Mouse (Mus musculus) intestine, embryonic 16.5 days (tissue): ENCODE measurements at regions not wholly inside any gene's neighbourhood (a gene's known extent, or its start where the extent isn't known, plus 50 kb on each side); places are given as distances from the start of the nearest gene placed in this dataset.

Experiments used
- ATAC-seq: fragments of 200-750 bp; cut with Nextera tagmentation; 2 replicates; pipeline ENCODE4 v1.8.0; 2017; ENCODE audit warnings: moderate TSS enrichment, moderate library complexity
- H3K27ac ChIP-seq: fragments of 300-500 bp; sonication (generic); 2 replicates; pipeline ENCODE4 v1.5.1; 2014; ENCODE audit warnings: mild to moderate bottlenecking, low read length
- H3K27me3 ChIP-seq: fragments of 300-500 bp; sonication (generic); replicated peaks from 2 replicates; pipeline ENCODE4 v1.6.1; 2014; ENCODE audit warnings: low read length, control low read depth, mixed read lengths; ENCODE audit not compliant: control insufficient read depth, insufficient read depth
- H3K36me3 ChIP-seq: fragments of 300-500 bp; sonication (generic); 2 replicates; pipeline ENCODE4 v1.6.1; 2014; ENCODE audit warnings: low read length, control low read depth; ENCODE audit not compliant: control insufficient read depth, insufficient read depth
- H3K4me1 ChIP-seq: fragments of 300-500 bp; sonication (generic); 2 replicates; pipeline ENCODE4 v1.6.1; 2014; ENCODE audit warnings: low read length, control low read depth, mixed read lengths; ENCODE audit not compliant: control insufficient read depth, insufficient read depth
- H3K4me2 ChIP-seq: fragments of 300-500 bp; sonication (generic); 2 replicates; pipeline ENCODE4 v1.6.1; 2014; ENCODE audit warnings: low read depth, low read length, control low read depth
- H3K4me3 ChIP-seq: fragments of 300-500 bp; sonication (generic); 2 replicates; pipeline ENCODE4 v1.5.1; 2014; ENCODE audit warnings: mild to moderate bottlenecking, low read length
- H3K9ac ChIP-seq: fragments of 300-500 bp; sonication (generic); 2 replicates; pipeline ENCODE4 v1.6.1; 2014; ENCODE audit warnings: low read depth, low read length
- H3K9me3 ChIP-seq: fragments of 300-500 bp; sonication (generic); 2 replicates; pipeline ENCODE4 v1.6.1; 2016; ENCODE audit warnings: low read length, control low read depth; ENCODE audit not compliant: control insufficient read depth
- WGBS: fragments of 180-500 bp; shearing (Covaris S2); extraction: QIAGEN DNeasy Blood & Tissue Kit; methylation state at CpG from one replicate; pipeline ENCODE4 v1.1.7; 2014; 5-methylcytosine and 5-hydroxymethylcytosine counted together

DNA sequence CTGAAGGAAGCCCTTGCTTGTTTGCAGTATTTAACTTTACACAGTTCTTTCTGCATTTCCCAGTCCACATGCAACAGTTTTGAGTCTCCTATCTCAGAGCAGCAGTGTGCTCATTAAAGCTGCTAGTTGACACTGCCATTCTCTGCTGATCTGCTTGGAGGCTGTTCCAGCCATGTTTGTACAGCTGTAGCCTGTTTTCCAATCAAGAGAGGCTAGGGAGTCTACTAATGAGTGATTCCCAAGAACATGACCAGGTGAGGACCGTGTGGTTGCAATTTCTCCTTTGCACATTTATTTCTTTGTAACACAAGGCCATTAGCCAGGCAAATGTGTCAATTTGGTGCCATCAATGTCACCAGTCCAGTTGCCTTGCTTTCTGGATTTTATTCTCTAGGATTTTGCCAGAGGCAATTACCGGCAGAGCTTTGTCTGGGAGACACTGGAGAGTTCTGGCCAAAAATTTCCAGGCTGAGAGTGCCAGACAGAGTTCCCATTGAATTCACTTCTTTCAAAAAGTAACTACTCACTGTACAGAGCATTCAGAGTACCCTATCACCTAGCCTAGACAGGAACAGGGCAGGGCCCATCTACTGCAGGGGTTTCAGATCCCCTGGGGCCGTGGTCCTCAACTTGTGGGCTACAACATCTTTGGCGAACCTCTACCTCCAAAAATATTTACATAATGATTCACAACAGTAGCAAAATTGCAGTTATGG, 136.3 kb upstream of the Gm11042 start:
- no peak for ATAC-seq
- no peak overlapping the region for H3K4me3 ChIP-seq
- H3K4me1 ChIP-seq: no peaks in the 10 kb centered on the region
- no peak overlapping the region for H3K27ac ChIP-seq
- no peaks in the 10 kb centered on the region for H3K27me3 ChIP-seq
- H3K9ac ChIP-seq: no peak overlapping the region
- 69% methylated on average over 4 of the region's 4 CpGs for WGBS
- no peaks in the 10 kb centered on the region for H3K36me3 ChIP-seq
- H3K9me3 ChIP-seq: no peaks in the 10 kb centered on the region
- no peak overlapping the region for H3K4me2 ChIP-seq

DNA sequence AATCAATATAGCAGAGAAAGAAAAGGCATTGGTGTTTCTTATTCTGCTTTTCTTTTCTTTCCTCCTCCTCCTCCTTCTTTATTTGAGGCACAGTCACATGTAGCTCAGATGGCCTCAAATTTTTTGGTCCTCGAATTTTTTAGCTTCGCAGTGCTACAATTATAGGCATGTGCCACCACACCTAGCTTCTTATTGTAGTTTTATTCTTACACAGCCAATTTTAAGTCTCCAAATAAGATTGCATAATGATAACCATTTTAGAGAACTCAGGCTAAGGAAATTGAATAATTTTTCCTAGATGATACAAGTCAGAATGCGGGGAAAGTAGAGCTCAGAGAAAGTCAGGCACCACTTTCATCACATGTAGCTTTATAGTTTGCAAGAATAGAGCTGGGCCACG, 132.1 kb upstream of the Gm11042 start:
- no peak overlapping the region for H3K4me3 ChIP-seq
- no peak overlapping the region for H3K27ac ChIP-seq
- no peak for ATAC-seq
- H3K4me1 ChIP-seq: no peaks in the 10 kb centered on the region
- no peaks in the 10 kb centered on the region for H3K36me3 ChIP-seq
- no peak overlapping the region for H3K4me2 ChIP-seq
- no peak overlapping the region for H3K9ac ChIP-seq
- WGBS: 79% methylated on average over 4 of the region's 4 CpGs
- H3K9me3 ChIP-seq: no peaks in the 10 kb centered on the region
- H3K27me3 ChIP-seq: no peaks in the 10 kb centered on the region

DNA sequence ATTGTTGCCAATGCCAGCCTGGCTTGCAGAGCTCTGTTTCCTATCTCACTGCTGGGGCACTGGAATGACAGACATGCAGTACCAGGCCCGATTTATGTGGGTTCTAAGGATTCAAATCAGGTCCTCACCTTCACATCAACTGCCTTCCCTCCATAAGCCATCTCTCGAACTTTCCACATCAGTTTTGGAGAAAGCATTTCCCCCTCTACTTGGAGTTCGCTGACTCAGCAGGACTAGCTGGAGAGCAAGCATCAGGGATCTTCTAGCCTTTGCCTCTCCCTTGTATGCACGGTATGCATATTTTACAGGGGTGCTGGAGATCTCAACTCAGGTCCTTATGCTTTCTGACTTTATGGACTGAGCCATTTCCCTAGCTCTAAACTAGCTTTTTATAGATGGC, 118.7 kb upstream of the Gm11042 start:
- Histone ChIP-seq H3K4me3 (no peak overlapping the region), H3K9ac (no peak overlapping the region), H3K4me2 (no peak overlapping the region), H3K27ac (no peak overlapping the region), H3K36me3 (no peaks in the 10 kb centered on the region), H3K9me3 (no peaks in the 10 kb centered on the region), H3K27me3 (no peaks in the 10 kb centered on the region), H3K4me1 (no peaks in the 10 kb centered on the region)
- ATAC-seq: no peak
- 80% methylated on average over 4 of the region's 4 CpGs for WGBS

DNA sequence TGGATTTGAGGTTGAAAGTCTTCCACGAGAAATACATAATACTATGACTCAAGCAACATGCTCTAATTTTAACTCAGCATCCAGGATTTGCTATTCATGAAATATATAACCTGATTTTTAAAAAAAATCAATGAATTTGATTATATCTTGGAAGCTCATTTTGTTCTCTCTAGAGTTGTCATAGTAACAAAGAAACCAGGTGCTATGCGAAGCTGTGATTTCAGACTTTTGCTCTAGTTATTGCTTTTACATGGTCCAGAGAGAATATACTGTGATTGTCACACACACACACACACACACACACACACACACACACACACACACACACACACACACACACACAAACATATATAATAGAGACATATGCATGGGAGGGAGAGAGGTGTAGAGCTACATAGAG, 98.5 kb upstream of the Gm11042 start:
- 89% methylated on average over 2 of the region's 2 CpGs for WGBS
- Histone ChIP-seq H3K4me2 (no peak overlapping the region), H3K27ac (no peak overlapping the region), H3K9me3 (no peaks in the 10 kb centered on the region), H3K4me1 (no peaks in the 10 kb centered on the region), H3K36me3 (no peaks in the 10 kb centered on the region), H3K27me3 (no peaks in the 10 kb centered on the region), H3K9ac (no peak overlapping the region), H3K4me3 (no peak overlapping the region)
- no peak for ATAC-seq

DNA sequence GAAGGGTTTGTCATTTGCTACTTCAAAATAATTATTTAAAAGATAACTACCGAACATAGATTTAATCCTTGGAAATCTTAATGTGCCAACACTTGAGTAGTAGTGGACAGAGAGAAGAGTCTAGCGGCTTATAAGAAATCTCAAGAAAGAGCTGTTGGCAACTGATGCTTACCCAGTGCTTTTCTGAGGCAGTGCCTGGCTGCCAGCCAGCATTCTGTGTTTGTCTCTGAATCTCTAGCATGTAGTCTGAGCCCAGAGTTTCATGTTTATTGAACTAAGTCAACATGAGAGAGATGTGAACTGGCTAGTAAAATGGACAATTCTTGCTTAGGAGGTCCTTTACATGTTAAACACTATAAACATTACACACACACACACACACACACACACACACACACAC, 94.3 kb upstream of the Gm11042 start:
- Histone ChIP-seq H3K36me3 (no peaks in the 10 kb centered on the region), H3K4me1 (no peaks in the 10 kb centered on the region), H3K4me3 (no peak overlapping the region), H3K9me3 (no peaks in the 10 kb centered on the region), H3K9ac (no peak overlapping the region), H3K4me2 (no peak overlapping the region), H3K27me3 (no peaks in the 10 kb centered on the region), H3K27ac (no peak overlapping the region)
- 78% methylated on average over 2 of the region's 2 CpGs for WGBS
- no peak for ATAC-seq

DNA sequence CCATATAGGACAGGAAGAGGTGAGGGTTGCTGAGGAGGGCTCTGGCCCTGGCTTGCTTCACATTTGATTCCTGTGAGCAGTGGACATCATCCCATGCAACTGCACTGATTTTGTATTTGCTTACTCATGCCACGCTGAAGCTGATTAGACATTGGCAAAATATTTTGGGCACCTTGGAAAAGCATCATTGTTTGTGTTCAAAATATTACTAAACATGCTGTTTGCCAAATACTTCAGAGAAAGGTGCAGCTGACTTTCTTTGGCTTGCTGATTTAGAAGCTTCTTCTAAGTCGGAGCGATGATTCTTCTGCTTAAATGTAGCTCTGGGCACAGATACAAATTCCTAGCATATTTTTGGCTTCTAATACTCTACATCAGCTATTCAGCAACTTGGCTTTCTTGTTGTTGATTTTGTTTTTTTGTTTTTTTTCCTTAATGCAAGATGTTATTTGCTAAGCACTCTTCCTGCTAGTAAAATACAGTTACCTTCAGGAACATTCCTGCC, 91.4 kb upstream of the Gm11042 start:
- no peak overlapping the region for H3K9ac ChIP-seq
- ATAC-seq: no peak
- no peak overlapping the region for H3K4me2 ChIP-seq
- H3K36me3 ChIP-seq: no peaks in the 10 kb centered on the region
- H3K27me3 ChIP-seq: no peaks in the 10 kb centered on the region
- no peaks in the 10 kb centered on the region for H3K9me3 ChIP-seq
- WGBS: 63% methylated on average over 3 of the region's 3 CpGs
- H3K4me1 ChIP-seq: no peaks in the 10 kb centered on the region
- no peak overlapping the region for H3K4me3 ChIP-seq
- no peak overlapping the region for H3K27ac ChIP-seq

DNA sequence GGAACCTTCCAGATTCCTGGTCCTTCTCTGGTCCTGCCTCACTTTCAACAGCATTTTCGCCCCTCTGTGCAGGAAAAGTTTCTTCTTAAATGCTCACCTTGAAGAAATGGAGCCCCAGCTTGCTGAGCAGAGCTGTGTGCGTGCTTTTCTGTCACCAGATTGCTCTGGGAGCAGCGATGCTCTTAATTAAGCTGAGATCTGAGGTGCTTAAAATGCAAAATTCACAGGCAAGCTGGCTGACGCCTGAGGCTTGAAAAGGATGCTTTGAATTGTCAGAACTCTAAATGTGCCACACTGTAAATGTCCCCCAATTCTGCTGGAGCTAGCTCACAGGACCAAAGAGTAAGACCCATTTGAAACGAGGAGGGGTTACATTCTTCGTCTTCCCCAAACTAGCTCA, 73.6 kb upstream of the Gm11042 start:
- H3K36me3 ChIP-seq: no peaks in the 10 kb centered on the region
- no peak overlapping the region for H3K4me2 ChIP-seq
- WGBS: 68% methylated on average over 6 of the region's 6 CpGs
- no peak for ATAC-seq
- no peak overlapping the region for H3K9ac ChIP-seq
- no peak overlapping the region for H3K27ac ChIP-seq
- no peaks in the 10 kb centered on the region for H3K4me1 ChIP-seq
- H3K9me3 ChIP-seq: no peaks in the 10 kb centered on the region
- no peak overlapping the region for H3K4me3 ChIP-seq
- H3K27me3 ChIP-seq: no peaks in the 10 kb centered on the region
